Mouse (Mus musculus): ENCODE measurements around the gene Dusp2.

Gene Dusp2

GRCm38 (mm10) chr2:127335767-127336496, at the start of gene Dusp2:
TSS of gene Dusp2 (plus strand) at chr2:127336159.
- in situ Hi-C loops (cut with MboI, MseI) = no loop called here

GRCm38 (mm10) chr2:127292250-127292649, 43.7 kb upstream of the Dusp2 start:
- in situ Hi-C loops (cut with MboI, MseI) = loop anchor here (25.0 kb wide), 1 partner anchor 145 kb away; the partner anchor contains the start of genes Fahd2a and Gpat2

DNA sequence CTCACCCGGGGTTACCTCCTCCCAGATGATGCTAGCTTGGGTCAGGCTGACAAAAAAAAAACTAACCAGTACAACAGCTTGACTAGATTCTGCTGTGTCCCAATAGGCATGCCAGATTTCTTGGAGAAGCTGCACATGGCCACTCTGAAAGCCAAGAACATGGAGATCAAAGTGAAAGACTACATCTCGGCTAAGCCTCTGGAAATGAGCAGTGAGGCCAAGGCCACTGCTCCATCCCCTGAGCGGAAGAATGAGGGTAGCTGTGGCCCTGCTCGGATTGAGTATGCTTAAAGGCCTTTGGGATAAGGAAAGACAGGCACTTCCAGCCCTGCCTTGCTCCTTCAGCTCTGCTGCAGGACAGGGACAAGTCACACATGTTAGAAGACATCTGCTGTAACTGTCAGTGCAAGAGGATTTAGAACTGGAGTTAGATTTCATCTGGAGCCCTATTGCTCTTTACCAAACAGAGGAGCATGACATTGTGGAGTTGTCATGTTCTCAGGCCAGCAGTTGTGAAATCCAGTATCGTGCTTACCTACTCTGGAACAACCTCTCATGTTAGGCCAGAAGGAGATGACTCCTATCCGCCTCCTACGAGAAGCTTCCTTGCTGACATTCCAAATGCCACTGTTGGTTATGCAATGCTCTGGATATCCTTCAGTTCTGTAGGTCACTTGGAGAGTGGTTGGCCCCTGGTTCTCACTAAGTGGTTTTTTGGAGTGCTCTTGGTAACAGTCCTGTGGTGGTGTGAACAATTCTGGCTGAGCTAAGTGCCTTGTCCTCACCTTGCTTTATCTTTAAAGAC, 38.8 kb upstream of the Dusp2 start:
- in situ Hi-C loops (cut with MboI, MseI) = loop anchor here (25.0 kb wide), 1 partner anchor 140 kb away; the partner anchor contains the start of genes Fahd2a and Gpat2

DNA sequence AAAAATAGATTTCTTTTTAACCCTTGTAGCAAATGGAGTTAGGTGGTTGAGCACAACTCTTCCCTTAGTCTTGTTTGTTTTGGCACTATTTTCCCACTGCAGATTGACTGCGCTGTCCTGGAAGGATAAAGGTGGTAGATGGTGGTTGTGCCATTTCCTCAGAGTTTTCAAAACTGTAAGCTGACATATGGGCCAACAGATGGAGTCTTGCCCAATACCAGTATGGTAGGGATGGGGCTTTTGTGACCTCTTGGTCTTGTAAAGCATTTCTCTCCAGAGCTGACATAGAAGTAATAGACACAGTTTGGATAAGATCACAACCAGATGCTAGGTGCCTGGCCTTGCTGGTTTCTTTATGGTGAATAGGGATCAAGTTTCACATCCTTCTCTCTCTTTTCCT, 37.9 kb upstream of the Dusp2 start:
- in situ Hi-C loops (cut with MboI, MseI) = loop anchor here (25.0 kb wide), 1 partner anchor 139 kb away; the partner anchor contains the start of genes Fahd2a and Gpat2

- in situ Hi-C loops (cut with MboI, MseI) = loop anchor here (25.0 kb wide), 1 partner anchor 1137 kb away; no protein-coding TSS in a partner anchor
Observed at GRCm38 (mm10) chr2:127300701-127301100, 35.3 kb upstream of the Dusp2 start.

DNA sequence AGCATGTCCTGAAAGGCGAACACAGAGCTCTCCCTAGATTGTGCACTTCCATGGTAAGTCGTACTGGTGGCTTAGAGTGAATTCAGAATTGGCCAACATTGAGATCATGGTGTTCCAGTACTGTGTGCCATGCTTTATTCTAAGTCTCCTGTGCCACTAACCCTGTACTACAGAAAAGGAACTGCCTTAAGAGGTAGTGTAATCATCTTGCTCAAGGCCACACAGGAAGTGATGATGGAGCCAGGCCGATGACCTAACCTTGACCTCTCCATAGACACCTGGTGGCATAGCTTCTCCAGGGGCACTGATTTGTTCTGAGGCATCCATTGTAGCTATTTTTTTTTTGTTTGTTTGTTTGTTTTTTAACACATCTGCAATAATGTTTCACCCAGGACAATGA, 34.1 kb upstream of the Dusp2 start:
- in situ Hi-C loops (cut with MboI, MseI) = loop anchor here (25.0 kb wide), 1 partner anchor 1135 kb away; no protein-coding TSS in a partner anchor

DNA sequence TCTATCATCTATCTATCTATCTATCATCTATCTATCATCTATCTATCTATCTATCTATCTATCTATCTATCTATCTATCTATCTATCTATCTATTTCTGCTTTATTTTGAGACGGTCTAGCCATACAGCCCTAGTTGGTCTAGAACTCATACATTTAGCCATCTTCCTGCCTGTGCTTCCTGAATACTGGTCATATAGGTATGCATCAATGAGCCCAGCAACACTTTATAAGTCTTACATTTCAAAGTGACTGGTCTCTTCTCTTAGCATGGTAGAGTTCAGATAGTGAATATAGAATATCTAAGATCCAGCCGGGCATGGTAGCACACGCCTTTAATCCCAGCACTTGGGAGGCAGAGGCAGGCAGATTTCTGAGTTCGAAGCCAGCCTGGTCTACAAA, 31.8 kb upstream of the Dusp2 start:
- in situ Hi-C loops (cut with MboI, MseI) = loop anchor here (25.0 kb wide), 1 partner anchor 1133 kb away; no protein-coding TSS in a partner anchor

GRCm38 (mm10) chr2:127304609-127305210, 31.2 kb upstream of the Dusp2 start:
- in situ Hi-C loops (cut with MboI, MseI) = loop anchor here (5.0 to 25.0 kb wide), 2 partner anchors 38 to 1133 kb away; no protein-coding TSS in a partner anchor

DNA sequence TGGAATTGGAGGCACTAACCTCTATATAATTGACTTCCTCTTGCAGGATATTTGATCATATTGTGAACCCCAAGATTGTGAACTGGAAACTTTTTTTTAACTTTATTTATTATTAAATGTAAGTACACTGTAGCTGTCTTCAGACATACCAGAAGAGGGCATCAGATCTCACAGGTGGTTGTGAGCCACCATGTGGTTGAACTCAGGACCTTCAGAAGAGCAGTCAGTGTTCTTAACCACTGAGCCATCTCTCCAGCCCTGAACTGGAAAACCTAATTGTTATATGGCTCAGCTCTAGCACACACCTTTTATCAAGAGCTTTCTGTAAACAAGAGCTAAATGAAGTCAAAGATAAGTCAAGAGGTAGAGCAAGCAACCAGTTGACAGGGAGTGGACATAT, 29.8 kb upstream of the Dusp2 start:
- in situ Hi-C loops (cut with MboI, MseI) = loop anchor here (5.0 to 25.0 kb wide), 2 partner anchors 36 to 1131 kb away; no protein-coding TSS in a partner anchor

DNA sequence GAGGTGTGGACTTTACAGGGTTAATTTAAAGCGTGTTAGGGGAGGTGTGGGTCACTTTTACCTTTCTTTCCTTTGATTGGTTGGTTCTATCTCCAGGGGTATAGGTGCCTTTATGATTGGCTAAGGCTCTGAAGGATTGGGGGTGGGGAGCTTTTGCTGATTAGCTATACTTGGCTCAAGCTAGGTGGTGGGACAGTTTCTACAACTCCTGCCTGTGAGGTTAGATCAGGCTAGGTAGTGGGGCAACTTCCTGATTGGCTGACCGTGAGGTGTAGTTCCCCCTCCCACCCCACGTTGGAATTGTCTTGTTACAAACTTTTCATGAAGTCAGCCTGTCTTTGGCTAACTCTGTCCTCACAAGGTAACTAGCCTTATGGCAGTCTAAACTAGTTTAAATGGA, 28.8 kb upstream of the Dusp2 start:
- in situ Hi-C loops (cut with MboI, MseI) = loop anchor here (5.0 to 25.0 kb wide), 2 partner anchors 35 to 1130 kb away; no protein-coding TSS in a partner anchor

- in situ Hi-C loops (cut with MboI, MseI) = loop anchor here (5.0 to 25.0 kb wide), 2 partner anchors 34 to 1129 kb away; no protein-coding TSS in a partner anchor
Observed at GRCm38 (mm10) chr2:127308660-127309059, 27.3 kb upstream of the Dusp2 start.

- in situ Hi-C loops (cut with MboI, MseI) = loop anchor here (25.0 kb wide), 1 partner anchor 1127 kb away; no protein-coding TSS in a partner anchor
Observed at GRCm38 (mm10) chr2:127310246-127310645, 25.7 kb upstream of the Dusp2 start.

GRCm38 (mm10) chr2:127310685-127311084, 25.3 kb upstream of the Dusp2 start:
- in situ Hi-C loops (cut with MboI, MseI) = loop anchor here (25.0 kb wide), 1 partner anchor 1127 kb away; no protein-coding TSS in a partner anchor

DNA sequence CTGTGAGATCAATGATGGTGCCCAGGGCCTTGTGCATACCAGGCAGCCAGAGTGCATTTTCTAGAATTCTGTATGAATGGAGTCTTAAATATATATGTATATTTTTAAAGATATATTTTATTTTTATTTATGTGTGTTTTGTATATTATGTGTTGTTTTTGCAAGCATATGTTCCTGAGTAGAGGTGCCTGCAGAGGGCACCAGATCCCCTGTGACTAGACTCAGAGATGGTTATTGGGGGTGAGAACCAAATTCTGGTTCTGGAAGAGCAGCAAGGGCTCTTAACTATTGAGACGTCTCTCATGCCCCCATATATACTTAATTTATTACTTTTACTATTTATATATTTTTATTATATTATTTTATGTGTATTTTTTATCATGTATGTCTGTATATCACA, 24.8 kb upstream of the Dusp2 start:
- in situ Hi-C loops (cut with MboI, MseI) = loop anchor here (25.0 kb wide), 1 partner anchor 1126 kb away; no protein-coding TSS in a partner anchor

- in situ Hi-C loops (cut with MboI, MseI) = loop anchor here (25.0 kb wide), 1 partner anchor 1124 kb away; no protein-coding TSS in a partner anchor
Observed at GRCm38 (mm10) chr2:127312801-127313200, 23.2 kb upstream of the Dusp2 start.

DNA sequence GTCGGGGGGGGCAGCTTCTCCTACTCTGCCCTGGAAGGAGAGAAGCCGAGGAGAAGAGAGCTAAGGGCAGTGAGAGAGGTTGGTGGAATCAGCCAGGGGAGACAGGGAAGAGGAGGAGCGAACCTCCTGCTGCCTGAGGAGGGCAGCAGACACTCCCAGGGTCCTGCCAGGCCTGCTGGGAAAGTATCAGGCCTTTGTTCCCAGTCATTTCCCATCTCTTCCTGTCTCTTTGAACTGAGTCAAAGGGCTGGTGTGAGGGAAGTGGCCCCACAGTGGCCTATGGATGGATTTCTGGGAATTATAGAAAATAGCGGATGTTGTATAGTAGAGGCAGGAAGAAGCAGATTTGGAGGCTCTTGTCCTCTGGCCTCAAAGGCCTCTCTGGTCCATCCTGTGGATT, 22.1 kb upstream of the Dusp2 start:
- in situ Hi-C loops (cut with MboI, MseI) = loop anchor here (25.0 kb wide), 1 partner anchor 1123 kb away; no protein-coding TSS in a partner anchor

GRCm38 (mm10) chr2:127314467-127315154, 21.3 kb upstream of the Dusp2 start:
- in situ Hi-C loops (cut with MboI, MseI) = loop anchor here (25.0 kb wide), 1 partner anchor 1123 kb away; no protein-coding TSS in a partner anchor

DNA sequence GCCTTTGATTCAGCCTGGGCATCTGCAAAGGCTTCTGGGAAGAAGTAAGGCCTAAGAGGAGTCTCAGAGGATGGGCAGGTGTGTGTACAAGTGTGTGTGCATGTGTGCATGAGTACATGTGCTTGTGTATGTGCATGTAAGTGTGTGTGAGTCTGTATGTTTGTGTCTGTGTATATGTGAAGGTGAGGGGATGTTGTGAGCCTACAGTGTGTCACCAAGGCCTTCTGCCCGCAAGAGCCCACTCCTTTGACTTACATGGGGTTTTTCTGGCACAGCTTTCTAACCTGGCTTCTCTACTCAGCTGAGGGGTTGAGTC, 20.8 kb upstream of the Dusp2 start:
- in situ Hi-C loops (cut with MboI, MseI) = loop anchor here (25.0 kb wide), 1 partner anchor 1122 kb away; no protein-coding TSS in a partner anchor

DNA sequence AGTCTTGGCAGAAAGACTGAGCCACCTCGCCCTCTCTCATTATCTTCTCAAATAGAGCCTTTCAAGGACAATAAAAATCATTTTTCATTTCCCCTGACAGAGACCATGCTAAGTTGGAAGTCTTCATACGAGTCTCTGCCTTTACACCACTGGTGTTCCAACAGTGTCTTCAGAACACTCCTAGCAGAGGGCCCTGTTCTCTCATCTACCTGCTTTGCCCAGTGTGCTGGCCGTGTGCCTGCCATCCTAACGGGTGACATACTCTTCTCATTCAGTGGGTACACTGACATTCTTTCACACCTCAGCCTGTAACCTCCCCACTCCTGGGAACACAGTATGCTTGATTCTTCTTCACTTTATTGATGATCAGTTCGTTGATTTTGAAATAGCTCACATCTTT, 19.5 kb upstream of the Dusp2 start:
- in situ Hi-C loops (cut with MboI, MseI) = loop anchor here (25.0 kb wide), 1 partner anchor 1121 kb away; no protein-coding TSS in a partner anchor

GRCm38 (mm10) chr2:127318136-127318535, 17.8 kb upstream of the Dusp2 start:
- in situ Hi-C loops (cut with MboI, MseI) = loop anchor here (25.0 kb wide), 1 partner anchor 1119 kb away; no protein-coding TSS in a partner anchor
